Comparison of ENCODE assay signal across 8 mouse cellular contexts in the genomic region with DNA sequence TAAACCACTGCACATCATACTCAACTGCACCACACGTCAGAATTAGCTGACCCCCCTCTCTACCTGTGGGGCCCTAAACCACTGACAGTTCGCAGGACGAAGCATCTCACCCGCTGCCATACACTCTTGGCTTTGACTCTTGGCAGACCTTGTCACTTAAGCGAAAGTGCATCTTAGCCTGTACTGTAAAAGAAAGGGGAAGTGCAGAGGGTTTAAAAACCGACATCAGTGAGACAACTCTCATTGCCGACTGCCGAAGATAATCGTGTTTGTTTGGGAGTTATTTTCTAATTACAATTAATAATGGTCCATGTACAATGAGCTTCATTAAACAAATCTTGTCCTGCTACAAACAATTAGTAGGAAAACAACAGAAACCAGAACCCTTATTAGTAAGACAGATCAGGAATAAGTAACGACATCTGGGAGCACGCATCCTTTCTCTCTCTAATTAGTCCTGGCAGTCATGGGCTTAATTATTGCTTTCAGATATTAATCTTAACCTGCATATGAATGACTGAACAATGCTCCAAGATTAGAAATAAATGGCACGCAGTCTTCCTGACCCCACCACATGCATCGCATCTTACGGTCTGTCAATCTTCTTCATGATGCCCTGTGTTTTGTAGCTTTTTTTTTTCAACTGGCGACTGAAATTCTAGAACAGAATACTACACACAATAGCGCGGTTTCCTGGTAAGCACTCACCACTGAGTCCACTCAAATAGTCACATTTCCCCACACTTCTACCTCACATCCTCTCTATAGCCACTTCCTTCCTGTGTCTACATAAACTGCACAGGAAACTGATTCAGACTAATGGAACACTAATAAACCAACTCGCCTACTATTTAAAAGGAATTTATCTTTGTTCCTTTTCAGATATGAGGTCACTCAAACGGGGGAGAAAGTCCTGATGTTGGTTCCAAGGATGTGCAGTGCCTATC. TPM values are rescaled to one million over a fixed set of nuclear protein-coding genes. Genes with fewer than 3 reads are reported as not detected.
A peak's percentile ranks its signal among the peaks of the same experiment; 100 is the strongest.
DNase-seq lines count a peak whose midpoint lies in the region; ATAC-seq and TF ChIP-seq lines count a peak whose summit lies in the region.
"Had no signal": no experiment of that assay in that cellular context is flagged by ENCODE, and none has a peak within 500 bp of the region (broad histone marks: within the 10 kb centered on the region; RNA-seq: fewer than 3 reads in every experiment).

No protein-coding gene starts in this region.

- H3K36me3 ChIP-seq in limb, embryonic 12.5 days: no peaks in the 10 kb centered on the region
- no peaks in the 10 kb centered on the region for H3K36me3 ChIP-seq in limb, embryonic 10.5 days

- H3K9ac ChIP-seq in limb, embryonic 12.5 days (replicated peaks): no peak overlapping the region

- no peak overlapping the region for H3K4me3 ChIP-seq in limb, embryonic 12.5 days (replicated peaks)
- H3K4me3 ChIP-seq in limb, embryonic 10.5 days: no peak overlapping the region
- peak overlapping the region; percentile 48 for H3K4me3 ChIP-seq in bone marrow macrophage, adult 2 months (ENCODE audit: insufficient read depth, low read length)

- 0 out of 2 replicates have a peak, but pooled peaks cover 4% of the 10 kb centered on the region for H3K4me1 ChIP-seq in limb, embryonic 12.5 days (replicated peaks)
- peaks cover 5% of the 10 kb centered on the region; the same call in 1 of the 2 replicates for H3K4me1 ChIP-seq in limb, embryonic 10.5 days
- H3K4me1 ChIP-seq in bone marrow macrophage, adult 2 months (ENCODE audit: control insufficient read depth, insufficient read depth, low read length): peaks cover 4% of the 10 kb centered on the region; the same call in 1 of the 2 replicates

- no peak for TF ChIP-seq POLR2A in bone marrow macrophage, adult 2 months (IDR thresholded peaks at IDR 0.05; ENCODE audit: borderline replicate concordance, low read depth, low read length)

- no peak for ATAC-seq in limb, embryonic 12.5 days (ENCODE audit: insufficient number of reproducible peaks, insufficient read depth, low FRiP score, low TSS enrichment, low read depth)
- ATAC-seq in CD4-positive, CD25-positive, alpha-beta regulatory T cell, adult 4 months: peak; percentile 89
- peak; percentile 87 for ATAC-seq in megakaryocyte, adult 5-6 weeks (ENCODE audit: poor library complexity, severe bottlenecking)

- H3K9me3 ChIP-seq in limb, embryonic 12.5 days: no peaks in the 10 kb centered on the region
- no peaks in the 10 kb centered on the region for H3K9me3 ChIP-seq in limb, embryonic 10.5 days (replicated peaks)

- H3K27ac ChIP-seq in limb, embryonic 12.5 days: peak overlapping the region; percentile 4; the same call in 1 of the 2 replicates
- no peak overlapping the region for H3K27ac ChIP-seq in limb, embryonic 10.5 days
- H3K27ac ChIP-seq in bone marrow macrophage, adult 2 months (ENCODE audit: insufficient read depth, low read depth, low read length): peak overlapping the region; percentile 53

- 70% methylated on average over 19 of the region's 19 CpGs for WGBS in limb, embryonic 12.5 days
- WGBS in limb, embryonic 10.5 days: 82% methylated on average over 19 of the region's 19 CpGs

- H3K4me2 ChIP-seq in limb, embryonic 12.5 days: no peak overlapping the region

- DNase-seq in limb, embryonic 10.5 days (ENCODE audit: low spot score): no peak
- DNase-seq in cerebellum, postnatal 36 days: no peak
- DNase-seq in frontal cortex, postnatal 36 days (ENCODE audit: low spot score in 2 of 2): no peak
- DNase-seq: right cerebral cortex, postnatal 25 days had no signal

- no peaks in the 10 kb centered on the region for H3K27me3 ChIP-seq in limb, embryonic 12.5 days
- no peaks in the 10 kb centered on the region for H3K27me3 ChIP-seq in limb, embryonic 10.5 days (ENCODE audit: low read depth, poor library complexity, severe bottlenecking)

- no peak for TF ChIP-seq CTCF in bone marrow macrophage, adult 2 months (IDR thresholded peaks at IDR 0.05; ENCODE audit: low read depth, low read length)

RNA-seq across cellular contexts. Expression of a gene that starts 42.8 kb away (rescaled TPM):
- polyA plus RNA-seq in limb, embryonic 12.5 days (2016; fragmentation: Nextera tagmentation; extraction: Ambion mirVana): 17.0 and 17.6 TPM in 2 replicates
- 9.7 and 11.7 TPM in 2 replicates for polyA plus RNA-seq in limb, embryonic 10.5 days (2016; fragmentation: Nextera tagmentation; extraction: Ambion mirVana)
- under 1 TPM; 0.24 to 0.31 TPM for polyA plus RNA-seq in CD4-positive, CD25-positive, alpha-beta regulatory T cell, adult 4 months (2017; shearing (Covaris generic))
- polyA plus RNA-seq in bone marrow macrophage, adult 2 months (2012; ENCODE audit: insufficient read depth, insufficient read length, missing spikeins): 7.5 and 8.7 TPM in 2 replicates
- 2.0 and 2.1 TPM in 2 replicates for total RNA-seq in megakaryocyte, adult 5-6 weeks (2015)
- total RNA-seq in megakaryocyte, adult 5-6 weeks (2017): 2.3 and 2.6 TPM in 2 replicates
